Mouse (Mus musculus): Measurements from ENCODE around the gene Myod1. TPM values are rescaled to one million over a fixed set of nuclear protein-coding genes. Genes with fewer than 3 reads are reported as not detected.

Gene Myod1
- polyA plus RNA-seq, 1 experiment from 2014 or later = 4.0 TPM

DNA sequence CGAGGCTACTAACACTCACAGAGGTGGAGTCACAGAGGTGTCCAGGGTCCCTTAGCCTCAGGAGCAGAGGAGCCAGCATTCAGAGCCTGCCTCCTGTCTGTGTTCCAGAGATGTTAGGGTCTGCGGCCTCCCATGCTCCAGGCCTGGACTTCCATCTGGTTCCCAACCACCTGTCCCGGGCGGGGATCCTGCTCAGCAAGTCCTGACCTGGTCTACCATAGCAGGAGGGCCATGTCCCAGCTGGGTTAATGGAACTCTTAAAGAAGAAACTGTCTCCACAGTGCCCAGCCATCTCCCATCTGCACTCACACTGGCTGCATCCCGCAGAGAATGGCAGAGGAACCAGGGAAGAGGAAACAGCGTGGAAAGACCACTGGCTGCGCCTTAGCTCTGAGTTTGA lies 28.5 kb downstream of the Myod1 start:
- H3K4me1 ChIP-seq (ENCODE audit: control insufficient read depth, insufficient read depth, low read length) = no peaks in the 10 kb centered on the region
- no peaks in the 10 kb centered on the region for H3K9me3 ChIP-seq (replicated peaks; ENCODE audit: control insufficient read depth, low read length)
- no peak overlapping the region for H3K9ac ChIP-seq (ENCODE audit: low read length)
- H3K27ac ChIP-seq (ENCODE audit: low read length) = no peak overlapping the region
- H3K27me3 ChIP-seq (ENCODE audit: control insufficient read depth, insufficient read depth, low read length) = peaks cover 6% of the 10 kb centered on the region
- no peak for ATAC-seq (ENCODE audit: insufficient read depth, low FRiP score)
- no peaks in the 10 kb centered on the region for H3K36me3 ChIP-seq (ENCODE audit: control insufficient read depth, insufficient read depth, low read length)
- no peak overlapping the region for H3K4me3 ChIP-seq (replicated peaks; ENCODE audit: low read length)
- no peak overlapping the region for H3K4me2 ChIP-seq (ENCODE audit: low read depth, low read length)
- WGBS = 78% methylated on average over 7 of the region's 7 CpGs

- Histone ChIP-seq H3K27me3 (ENCODE audit: control insufficient read depth, insufficient read depth, low read length) (no peaks in the 10 kb centered on the region), H3K9ac (ENCODE audit: low read length) (no peak overlapping the region), H3K4me2 (ENCODE audit: low read depth, low read length) (no peak overlapping the region), H3K4me3 (replicated peaks; ENCODE audit: low read length) (no peak overlapping the region), H3K27ac (ENCODE audit: low read length) (no peak overlapping the region), H3K4me1 (ENCODE audit: control insufficient read depth, insufficient read depth, low read length) (no peaks in the 10 kb centered on the region), H3K36me3 (ENCODE audit: control insufficient read depth, insufficient read depth, low read length) (no peaks in the 10 kb centered on the region), H3K9me3 (replicated peaks; ENCODE audit: control insufficient read depth, low read length) (no peaks in the 10 kb centered on the region)
- no peak for ATAC-seq (ENCODE audit: insufficient read depth, low FRiP score)
- 83% methylated on average over 9 of the region's 9 CpGs for WGBS
These were observed 32.3 kb downstream of the Myod1 start for GRCm38 (mm10) chr7:46408606-46409005.

DNA sequence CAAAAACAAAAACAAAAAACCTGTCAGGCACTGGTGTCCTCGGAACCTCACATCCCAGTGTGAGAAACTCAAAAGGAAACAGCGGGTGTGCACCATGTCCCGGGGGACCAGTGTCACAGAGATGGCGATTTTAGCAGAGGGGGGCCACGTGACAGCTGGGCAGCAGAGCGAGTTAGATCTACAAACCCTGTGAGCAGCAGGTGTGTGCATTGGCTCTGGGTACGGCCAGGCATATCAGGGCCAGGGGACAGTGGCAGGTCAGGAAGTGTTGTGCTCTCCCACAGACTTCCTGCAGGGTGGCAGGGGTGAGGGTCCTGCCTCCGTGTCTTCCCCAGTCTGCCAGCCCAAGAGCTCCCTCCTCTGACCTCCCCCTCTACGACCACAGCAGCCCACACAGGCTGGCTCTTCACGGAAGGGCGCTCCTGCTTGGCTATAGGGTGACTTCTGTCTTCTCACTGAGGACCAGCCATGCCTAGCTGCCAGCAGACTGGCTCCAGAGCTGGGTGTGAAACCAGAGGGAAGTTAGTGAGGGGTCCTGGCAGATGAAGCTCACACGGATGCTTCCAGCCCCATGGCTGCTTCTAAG lies 33.0 kb downstream of the Myod1 start:
- ATAC-seq (ENCODE audit: insufficient read depth, low FRiP score) = no peak

GRCm38 (mm10) chr7:46410727-46411126 lies 34.5 kb downstream of the Myod1 start:
- H3K4me1 ChIP-seq (ENCODE audit: control insufficient read depth, insufficient read depth, low read length) = no peaks in the 10 kb centered on the region
- H3K4me3 ChIP-seq (replicated peaks; ENCODE audit: low read length) = no peak overlapping the region
- H3K9me3 ChIP-seq (replicated peaks; ENCODE audit: control insufficient read depth, low read length) = no peaks in the 10 kb centered on the region
- no peak overlapping the region for H3K4me2 ChIP-seq (ENCODE audit: low read depth, low read length)
- no peak overlapping the region for H3K27ac ChIP-seq (ENCODE audit: low read length)
- ATAC-seq (ENCODE audit: insufficient read depth, low FRiP score) = no peak
- H3K27me3 ChIP-seq (ENCODE audit: control insufficient read depth, insufficient read depth, low read length) = no peaks in the 10 kb centered on the region
- H3K36me3 ChIP-seq (ENCODE audit: control insufficient read depth, insufficient read depth, low read length) = no peaks in the 10 kb centered on the region
- no peak overlapping the region for H3K9ac ChIP-seq (ENCODE audit: low read length)
- 68% methylated on average over 6 of the region's 6 CpGs for WGBS

More for the DNA sequence above, 33.0 kb downstream of the Myod1 start:
- Histone ChIP-seq H3K4me3 (replicated peaks; ENCODE audit: low read length) (no peak overlapping the region), H3K9me3 (replicated peaks; ENCODE audit: control insufficient read depth, low read length) (no peaks in the 10 kb centered on the region), H3K36me3 (ENCODE audit: control insufficient read depth, insufficient read depth, low read length) (no peaks in the 10 kb centered on the region), H3K4me1 (ENCODE audit: control insufficient read depth, insufficient read depth, low read length) (no peaks in the 10 kb centered on the region), H3K4me2 (ENCODE audit: low read depth, low read length) (no peak overlapping the region), H3K27ac (ENCODE audit: low read length) (no peak overlapping the region), H3K9ac (ENCODE audit: low read length) (no peak overlapping the region), H3K27me3 (ENCODE audit: control insufficient read depth, insufficient read depth, low read length) (no peaks in the 10 kb centered on the region)
- WGBS = 46% methylated on average over 12 of the region's 12 CpGs

GRCm38 (mm10) chr7:46412823-46413222 lies 36.5 kb downstream of the Myod1 start:
- H3K9ac ChIP-seq (ENCODE audit: low read length) = no peak overlapping the region
- no peak overlapping the region for H3K4me3 ChIP-seq (replicated peaks; ENCODE audit: low read length)
- no peaks in the 10 kb centered on the region for H3K9me3 ChIP-seq (replicated peaks; ENCODE audit: control insufficient read depth, low read length)
- no peaks in the 10 kb centered on the region for H3K27me3 ChIP-seq (ENCODE audit: control insufficient read depth, insufficient read depth, low read length)
- 78% methylated on average over 5 of the region's 5 CpGs for WGBS
- no peak overlapping the region for H3K4me2 ChIP-seq (ENCODE audit: low read depth, low read length)
- H3K27ac ChIP-seq (ENCODE audit: low read length) = no peak overlapping the region
- no peaks in the 10 kb centered on the region for H3K4me1 ChIP-seq (ENCODE audit: control insufficient read depth, insufficient read depth, low read length)
- H3K36me3 ChIP-seq (ENCODE audit: control insufficient read depth, insufficient read depth, low read length) = no peaks in the 10 kb centered on the region
- ATAC-seq (ENCODE audit: insufficient read depth, low FRiP score) = no peak

DNA sequence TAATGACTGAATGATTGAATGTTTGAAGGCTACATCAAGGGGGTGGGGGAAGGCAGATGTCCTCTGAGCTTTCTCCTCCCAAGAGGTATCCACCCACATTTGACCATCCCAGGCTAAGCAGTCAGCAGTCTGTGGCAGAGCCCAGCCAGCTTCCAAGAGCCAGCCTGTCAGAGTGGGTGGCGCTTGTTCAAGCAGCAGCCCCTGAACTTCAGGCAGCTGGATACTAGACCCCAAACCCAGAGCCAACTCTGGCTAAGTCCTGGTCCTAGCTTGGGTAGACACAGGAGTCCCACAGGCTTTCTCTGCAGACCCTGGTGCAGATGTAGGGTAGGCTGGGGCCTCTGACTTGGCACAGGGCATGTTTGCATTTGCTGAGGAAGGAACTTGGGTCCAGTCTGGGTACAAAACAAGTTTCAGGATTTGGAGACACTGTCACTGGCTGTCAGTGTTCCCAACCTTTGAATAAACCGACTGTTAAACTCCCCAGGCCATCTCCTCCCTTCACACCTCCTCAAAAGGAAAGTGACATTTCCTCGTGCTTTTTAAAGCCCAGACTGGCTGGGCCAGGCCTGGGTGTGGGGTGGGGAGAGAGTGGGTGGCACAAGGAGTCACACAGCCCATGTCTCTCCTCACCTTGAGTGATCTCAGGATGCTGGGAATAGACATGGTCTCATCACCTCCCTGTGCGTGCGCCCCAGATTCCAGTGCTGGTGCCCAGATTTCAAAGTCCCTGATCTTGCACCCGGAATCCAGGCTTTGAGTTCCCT lies 37.9 kb downstream of the Myod1 start:
- Histone ChIP-seq H3K4me1 (ENCODE audit: control insufficient read depth, insufficient read depth, low read length) (no peaks in the 10 kb centered on the region), H3K9me3 (replicated peaks; ENCODE audit: control insufficient read depth, low read length) (no peaks in the 10 kb centered on the region), H3K9ac (ENCODE audit: low read length) (no peak overlapping the region), H3K4me2 (ENCODE audit: low read depth, low read length) (no peak overlapping the region), H3K27me3 (ENCODE audit: control insufficient read depth, insufficient read depth, low read length) (no peaks in the 10 kb centered on the region), H3K27ac (ENCODE audit: low read length) (no peak overlapping the region), H3K4me3 (replicated peaks; ENCODE audit: low read length) (no peak overlapping the region), H3K36me3 (ENCODE audit: control insufficient read depth, insufficient read depth, low read length) (no peaks in the 10 kb centered on the region)
- no peak for ATAC-seq (ENCODE audit: insufficient read depth, low FRiP score)
- 63% methylated on average over 6 of the region's 6 CpGs for WGBS

DNA sequence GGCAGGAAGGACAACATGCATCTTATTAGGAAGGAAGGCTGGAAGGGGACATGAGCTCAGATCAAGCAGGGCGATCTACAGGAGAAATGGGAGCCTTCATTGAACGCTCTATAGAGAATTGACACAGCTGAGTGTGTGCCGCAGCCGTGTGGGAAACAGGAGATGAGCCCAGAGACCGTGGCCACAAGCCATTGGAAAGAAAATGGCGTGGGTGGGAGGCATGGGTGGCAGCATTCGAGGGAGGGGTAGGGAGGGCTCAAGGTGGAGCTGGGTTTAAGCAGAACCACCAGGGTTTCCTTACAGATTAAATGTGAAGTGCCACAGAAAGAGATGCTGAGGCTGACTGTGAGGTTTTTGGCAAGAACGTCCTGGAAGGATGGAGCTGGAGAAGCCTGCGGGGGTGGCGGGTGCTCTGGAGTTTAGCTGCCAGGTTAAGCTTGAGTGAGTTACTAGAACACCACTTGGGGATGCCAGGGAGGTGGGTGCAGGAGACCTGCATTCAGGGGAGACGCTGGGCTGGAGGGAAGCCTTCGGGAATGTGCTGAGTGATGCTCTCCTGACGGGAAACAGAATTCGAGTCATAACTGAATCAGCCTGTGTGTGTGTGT lies 39.6 kb downstream of the Myod1 start:
- no peaks in the 10 kb centered on the region for H3K36me3 ChIP-seq (ENCODE audit: control insufficient read depth, insufficient read depth, low read length)
- no peak for ATAC-seq (ENCODE audit: insufficient read depth, low FRiP score)
- no peaks in the 10 kb centered on the region for H3K9me3 ChIP-seq (replicated peaks; ENCODE audit: control insufficient read depth, low read length)
- H3K9ac ChIP-seq (ENCODE audit: low read length) = no peak overlapping the region
- 74% methylated on average over 14 of the region's 14 CpGs for WGBS
- no peak overlapping the region for H3K4me3 ChIP-seq (replicated peaks; ENCODE audit: low read length)
- no peak overlapping the region for H3K27ac ChIP-seq (ENCODE audit: low read length)
- H3K27me3 ChIP-seq (ENCODE audit: control insufficient read depth, insufficient read depth, low read length) = no peaks in the 10 kb centered on the region
- H3K4me2 ChIP-seq (ENCODE audit: low read depth, low read length) = no peak overlapping the region
- H3K4me1 ChIP-seq (ENCODE audit: control insufficient read depth, insufficient read depth, low read length) = no peaks in the 10 kb centered on the region

DNA sequence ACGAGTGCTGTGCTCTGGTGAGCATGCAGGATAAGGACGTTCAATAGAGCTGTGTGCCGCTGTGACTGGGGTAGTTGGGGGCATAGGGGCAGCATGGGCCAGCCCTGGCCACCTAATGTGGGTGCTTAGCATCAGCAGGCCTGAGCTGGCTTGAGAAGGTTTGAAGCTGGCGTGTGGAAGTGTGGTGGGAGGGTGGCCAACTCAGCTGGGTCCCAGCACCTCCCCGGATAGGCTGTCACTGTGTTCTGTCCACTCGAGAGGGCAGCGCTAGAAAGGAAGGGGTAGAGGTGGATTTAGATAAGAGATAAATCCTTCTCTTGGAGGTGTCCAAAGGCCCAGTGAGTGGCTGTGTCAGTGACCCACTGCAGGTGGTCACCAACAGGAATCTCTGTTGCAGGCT lies 41.2 kb downstream of the Myod1 start:
- no peak for ATAC-seq (ENCODE audit: insufficient read depth, low FRiP score)
- 67% methylated on average over 7 of the region's 7 CpGs for WGBS
- no peaks in the 10 kb centered on the region for H3K4me1 ChIP-seq (ENCODE audit: control insufficient read depth, insufficient read depth, low read length)
- no peaks in the 10 kb centered on the region for H3K27me3 ChIP-seq (ENCODE audit: control insufficient read depth, insufficient read depth, low read length)
- no peak overlapping the region for H3K9ac ChIP-seq (ENCODE audit: low read length)
- no peak overlapping the region for H3K27ac ChIP-seq (ENCODE audit: low read length)
- no peak overlapping the region for H3K4me2 ChIP-seq (ENCODE audit: low read depth, low read length)
- no peaks in the 10 kb centered on the region for H3K36me3 ChIP-seq (ENCODE audit: control insufficient read depth, insufficient read depth, low read length)
- no peak overlapping the region for H3K4me3 ChIP-seq (replicated peaks; ENCODE audit: low read length)
- no peaks in the 10 kb centered on the region for H3K9me3 ChIP-seq (replicated peaks; ENCODE audit: control insufficient read depth, low read length)

- no peaks in the 10 kb centered on the region for H3K36me3 ChIP-seq (ENCODE audit: control insufficient read depth, insufficient read depth, low read length)
- H3K9me3 ChIP-seq (replicated peaks; ENCODE audit: control insufficient read depth, low read length) = no peaks in the 10 kb centered on the region
- H3K9ac ChIP-seq (ENCODE audit: low read length) = no peak overlapping the region
- no peaks in the 10 kb centered on the region for H3K4me1 ChIP-seq (ENCODE audit: control insufficient read depth, insufficient read depth, low read length)
- H3K4me2 ChIP-seq (ENCODE audit: low read depth, low read length) = no peak overlapping the region
- no peak overlapping the region for H3K27ac ChIP-seq (ENCODE audit: low read length)
- ATAC-seq (ENCODE audit: insufficient read depth, low FRiP score) = no peak
- WGBS = 71% methylated on average over 16 of the region's 16 CpGs
- no peak overlapping the region for H3K4me3 ChIP-seq (replicated peaks; ENCODE audit: low read length)
- no peaks in the 10 kb centered on the region for H3K27me3 ChIP-seq (ENCODE audit: control insufficient read depth, insufficient read depth, low read length)
These were observed 41.9 kb downstream of the Myod1 start for GRCm38 (mm10) chr7:46418102-46418622.

Data from stomach, embryonic 16.5 days (tissue).